Mouse (Mus musculus): ENCODE measurements around the gene Impg1. TPM values are rescaled to one million over a fixed set of nuclear protein-coding genes. Genes with fewer than 3 reads are reported as not detected.
"Not testable (repeated sequence)": the region's sequence is repeated elsewhere in the genome, so short reads cannot be mapped to it uniquely, and the experiment has no call there.

Impg1 gene
- total RNA-seq, 4 experiments from 2014 or later: not detected

DNA sequence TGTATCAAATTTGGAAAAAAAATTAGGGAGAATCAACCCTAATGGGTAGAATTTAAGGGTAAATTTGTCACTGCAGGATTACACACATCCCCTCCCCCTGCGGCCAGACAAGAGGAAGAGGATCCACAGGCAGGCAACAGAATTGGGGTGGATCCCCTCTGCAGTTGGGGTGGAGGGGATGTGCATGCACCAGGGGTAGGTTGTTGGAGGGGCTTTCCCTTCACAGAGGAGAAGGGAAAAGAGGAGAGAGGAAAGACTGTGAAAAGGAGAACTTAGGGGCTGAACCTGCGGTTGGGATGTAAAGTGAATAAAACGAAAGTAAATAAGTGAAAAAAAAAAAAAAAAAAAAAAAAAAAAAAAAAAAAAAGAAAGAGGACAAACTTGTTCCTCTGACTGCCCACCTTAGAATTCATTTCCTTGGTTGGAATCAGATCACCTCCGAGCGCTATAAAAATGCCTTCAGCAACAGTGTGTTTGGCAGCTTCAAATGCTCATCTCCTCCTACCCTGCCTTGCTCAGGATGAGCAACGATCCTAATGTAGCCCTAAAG, 120.8 kb downstream of the Impg1 start:
- DNase-seq (ENCODE audit: low spot score): no peak

DNA sequence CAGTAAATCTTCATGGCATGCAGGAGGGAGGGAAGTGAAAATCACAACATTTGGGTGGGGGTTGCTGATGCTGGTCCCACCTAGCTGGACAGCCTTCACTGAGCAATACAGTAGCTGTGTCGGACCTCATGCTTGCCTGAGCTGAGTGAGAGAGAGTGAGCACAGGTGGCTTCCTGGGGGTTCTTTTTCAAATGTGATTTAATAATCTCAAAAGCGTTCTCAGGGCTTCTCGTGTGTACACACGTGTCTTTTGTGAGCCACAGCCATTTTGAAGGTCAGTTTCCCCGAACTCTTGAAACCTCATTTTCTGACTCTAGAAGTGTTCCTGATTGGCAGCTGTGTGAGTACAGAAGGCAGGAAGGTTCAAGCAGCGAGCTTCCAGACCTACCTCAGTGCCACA, 122.8 kb downstream of the Impg1 start:
- DNase-seq (ENCODE audit: low spot score): no peak

DNA sequence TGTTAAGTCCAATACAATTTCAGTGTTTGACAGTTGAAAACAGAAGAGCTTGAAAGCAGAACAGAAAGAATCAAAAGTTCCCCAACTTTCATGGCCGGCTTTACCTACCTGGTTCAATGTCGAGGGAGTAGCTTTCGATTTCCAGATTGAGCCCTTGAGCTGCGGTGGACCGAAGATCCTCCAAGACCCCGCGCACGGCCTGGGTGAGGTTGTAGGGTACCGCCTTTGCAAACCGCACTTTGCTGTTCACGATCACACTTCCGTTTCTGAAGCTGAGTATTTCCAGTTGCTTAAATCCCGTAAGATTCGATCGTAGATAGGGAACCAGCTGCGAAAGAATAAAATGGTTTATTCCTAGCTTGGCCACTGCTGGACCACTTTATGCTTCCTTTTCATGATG, 123.5 kb downstream of the Impg1 start:
- DNase-seq (ENCODE audit: low spot score): no peak

GRCm38 (mm10) chr9:80340927-80341326, 124.4 kb downstream of the Impg1 start:
- DNase-seq (ENCODE audit: low spot score): no peak

DNA sequence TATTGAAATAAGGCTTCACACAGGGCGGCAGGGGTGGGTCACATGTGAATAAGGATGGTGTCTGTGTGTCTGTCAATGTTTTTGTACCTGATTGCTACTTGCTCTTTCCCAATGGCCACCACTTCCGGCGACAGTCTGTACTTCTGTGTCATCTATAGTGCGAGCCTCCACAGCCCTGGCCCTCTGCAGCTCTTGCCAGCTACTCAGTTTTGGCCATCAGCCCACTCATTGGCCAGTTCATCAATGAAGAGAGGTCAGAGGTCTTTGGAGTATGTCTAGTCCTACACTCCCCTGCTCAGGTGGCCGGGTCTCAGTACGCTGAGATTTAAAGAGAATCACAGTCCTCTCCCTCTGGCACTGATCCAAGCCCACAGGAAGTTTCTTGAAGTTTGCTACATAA, 127.3 kb downstream of the Impg1 start:
- DNase-seq (ENCODE audit: low spot score): no peak

- DNase-seq (ENCODE audit: low spot score): no peak
Observed at GRCm38 (mm10) chr9:80335660-80336357, 129.5 kb downstream of the Impg1 start.

- DNase-seq (ENCODE audit: low spot score): no peak
Observed at GRCm38 (mm10) chr9:80333998-80334605, 131.2 kb downstream of the Impg1 start.

GRCm38 (mm10) chr9:80333466-80333865, 131.8 kb downstream of the Impg1 start:
- no peak for DNase-seq (ENCODE audit: low spot score)

DNA sequence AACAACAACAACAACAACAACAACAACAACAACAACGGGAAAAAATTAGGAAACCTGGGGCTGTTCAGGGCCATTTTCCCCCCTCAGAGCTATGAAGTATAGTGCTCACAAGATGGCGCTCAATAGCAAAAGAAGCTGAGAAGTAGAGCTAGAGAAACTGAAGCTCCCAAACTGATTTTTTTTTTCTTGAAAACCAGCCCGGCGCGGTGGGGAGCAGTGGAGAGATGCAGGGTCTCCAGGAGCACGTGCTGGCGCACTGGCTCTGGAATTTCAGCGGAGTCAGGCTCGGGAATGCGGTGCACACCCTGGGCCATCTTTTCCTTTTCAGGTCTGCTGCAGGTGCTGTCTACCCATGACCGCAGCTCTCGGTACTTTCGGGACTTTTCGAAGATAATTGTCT, 133.1 kb downstream of the Impg1 start:
- peak; percentile 6 for DNase-seq (ENCODE audit: low spot score)

GRCm38 (mm10) chr9:80321051-80321887, 144.0 kb downstream of the Impg1 start:
- not testable (repeated sequence) for DNase-seq (ENCODE audit: low spot score)

GRCm38 (mm10) chr9:80318027-80318426, 147.3 kb downstream of the Impg1 start:
- no peak for DNase-seq (ENCODE audit: low spot score)

DNA sequence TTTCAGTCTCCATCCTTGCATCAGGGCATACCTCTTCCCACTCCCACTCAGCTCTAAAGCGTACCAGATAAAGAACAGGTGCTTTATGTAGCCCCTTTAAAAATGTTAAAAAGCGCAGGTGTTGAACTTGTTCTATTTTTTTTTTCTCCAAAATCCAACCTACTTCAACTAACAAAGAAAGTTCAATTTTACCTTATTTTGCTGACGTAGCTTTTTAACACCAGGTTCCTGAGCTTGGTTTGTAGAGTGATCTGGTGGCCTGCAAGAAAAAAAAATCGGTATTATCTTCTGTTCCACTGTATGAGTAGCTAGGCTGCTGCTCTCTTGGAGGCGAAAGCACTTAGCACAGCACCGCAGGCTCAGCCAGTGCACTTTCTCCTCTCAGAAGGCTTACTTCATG, 149.4 kb downstream of the Impg1 start:
- no peak for DNase-seq (ENCODE audit: low spot score)

DNA sequence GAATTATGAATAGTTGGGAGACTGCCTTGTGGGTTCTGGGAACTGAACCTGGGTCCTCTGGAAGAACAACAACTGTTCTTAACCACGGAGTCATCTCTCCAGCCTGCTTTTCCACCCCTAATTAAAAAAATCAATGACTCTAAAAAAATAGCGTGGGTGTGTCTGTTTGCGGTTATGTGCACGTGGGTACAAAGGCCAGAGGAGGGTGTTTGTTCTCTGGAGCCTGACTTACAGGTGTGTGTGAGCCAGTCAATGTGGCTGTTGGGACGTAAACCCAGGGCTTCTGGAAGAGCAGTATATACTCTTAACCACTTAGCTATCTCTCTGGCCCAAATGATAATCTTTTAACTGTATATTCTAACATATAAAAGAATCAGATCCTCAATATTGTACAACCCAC, 151.7 kb downstream of the Impg1 start:
- DNase-seq (ENCODE audit: low spot score): no peak

DNA sequence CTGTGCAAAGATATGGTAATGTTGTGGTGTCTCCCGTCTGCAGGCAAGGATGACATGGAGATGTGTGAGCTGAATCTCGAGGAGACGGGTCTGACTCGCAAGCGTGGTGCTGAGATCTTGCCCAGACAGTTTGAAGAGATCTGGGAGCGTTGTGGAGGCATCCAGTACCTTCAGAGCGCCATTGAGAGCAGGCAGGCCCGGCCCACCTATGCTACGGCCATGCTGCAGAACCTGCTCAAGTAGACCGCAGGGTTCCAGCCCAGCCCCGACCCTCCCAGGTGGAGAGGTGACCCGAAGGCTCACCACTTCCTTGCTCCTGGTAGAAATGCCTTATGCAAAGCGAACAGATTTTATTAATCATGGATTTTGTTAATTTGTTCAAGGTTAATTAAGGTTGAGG, 157.7 kb downstream of the Impg1 start:
- DNase-seq (ENCODE audit: low spot score): no peak

DNA sequence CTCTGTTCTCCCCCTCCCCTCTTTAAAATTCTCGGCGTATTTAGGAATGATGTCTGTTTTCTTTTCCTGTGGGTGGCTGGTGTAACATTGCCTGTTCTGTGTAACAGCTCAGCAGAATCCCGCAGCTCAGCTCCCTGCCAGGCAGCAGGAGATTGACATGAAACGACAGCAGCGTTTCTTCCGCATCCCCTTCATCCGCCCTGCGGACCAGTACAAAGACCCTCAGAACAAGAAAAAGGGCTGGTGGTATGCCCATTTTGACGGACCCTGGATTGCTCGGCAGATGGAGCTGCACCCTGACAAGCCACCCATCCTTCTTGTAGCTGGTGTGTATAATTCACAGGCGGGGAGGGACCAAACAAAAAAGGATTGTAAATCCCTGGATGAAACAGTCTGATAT, 158.4 kb downstream of the Impg1 start:
- no peak for DNase-seq (ENCODE audit: low spot score)

DNA sequence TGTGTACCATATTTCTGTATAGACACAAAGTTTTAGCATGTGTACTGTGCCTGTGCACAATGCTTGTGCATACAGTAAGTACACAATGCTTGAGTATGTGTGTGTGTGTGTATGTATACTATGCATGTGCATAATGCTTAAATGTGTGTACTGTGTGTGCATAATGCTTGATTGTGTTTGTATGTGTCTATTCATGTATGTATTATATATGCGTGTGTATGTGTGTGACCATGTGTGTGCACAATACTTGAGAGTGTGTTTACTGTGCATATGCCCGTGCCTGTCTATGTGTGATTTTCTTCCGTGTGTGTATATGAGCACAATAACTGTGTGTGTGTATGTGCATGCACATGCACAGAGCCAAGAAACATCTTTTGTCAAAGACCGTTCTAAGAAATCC, 158.9 kb downstream of the Impg1 start:
- no peak for DNase-seq (ENCODE audit: low spot score)

DNA sequence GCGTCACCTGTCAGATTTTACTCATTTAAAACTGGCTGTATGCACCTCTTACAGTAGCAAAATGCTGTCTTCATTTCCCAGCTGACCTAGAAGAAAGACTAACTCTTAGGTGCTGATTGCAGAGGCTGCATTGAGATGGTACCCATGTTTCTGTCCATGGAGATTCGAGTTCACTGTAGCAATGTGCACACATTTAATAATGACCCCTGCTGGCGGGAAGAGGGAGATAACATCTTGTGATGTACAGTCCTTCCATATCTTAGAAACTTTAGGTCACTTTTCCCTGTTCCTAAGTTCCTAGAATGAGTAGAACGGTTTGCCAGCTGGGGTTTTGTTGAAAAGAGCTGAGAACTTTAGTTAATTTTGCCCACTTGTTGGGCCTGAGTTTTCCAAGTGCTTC, 161.8 kb downstream of the Impg1 start:
- no peak for DNase-seq (ENCODE audit: low spot score)

DNA sequence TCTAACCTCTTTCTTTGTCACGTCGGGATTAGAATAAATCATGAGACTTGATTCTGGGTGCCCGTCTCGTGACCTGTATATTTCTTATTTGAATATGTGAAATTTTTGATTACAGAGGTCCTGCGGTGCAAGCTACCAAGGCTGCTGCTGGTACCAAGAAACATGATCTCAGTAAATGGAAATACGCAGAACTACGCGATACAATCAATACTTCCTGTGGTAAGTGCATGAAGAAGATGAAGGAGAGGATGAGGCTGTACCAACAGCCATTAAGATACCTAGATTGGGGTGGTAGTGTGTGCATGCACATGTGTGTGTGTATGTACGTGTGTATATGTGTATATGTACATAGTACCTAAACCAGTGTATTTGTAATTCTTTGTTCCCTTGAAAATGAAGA, 166.2 kb downstream of the Impg1 start:
- DNase-seq (ENCODE audit: low spot score): no peak

- DNase-seq (ENCODE audit: low spot score): no peak
Observed at GRCm38 (mm10) chr9:80296086-80296485, 169.2 kb downstream of the Impg1 start.

GRCm38 (mm10) chr9:80293056-80293584, 172.2 kb downstream of the Impg1 start:
- DNase-seq (ENCODE audit: low spot score): no peak

- DNase-seq (ENCODE audit: low spot score): no peak
Observed at GRCm38 (mm10) chr9:80286845-80287244, 178.4 kb downstream of the Impg1 start.

GRCm38 (mm10) chr9:80284539-80285174, 180.6 kb downstream of the Impg1 start:
- no peak for DNase-seq (ENCODE audit: low spot score)
